Mouse (Mus musculus): ENCODE measurements around the gene Rapgef1. TPM values are rescaled to one million over a fixed set of nuclear protein-coding genes. Genes with fewer than 3 reads are reported as not detected.
"Not testable (repeated sequence)": the region's sequence is repeated elsewhere in the genome, so short reads cannot be mapped to it uniquely, and the experiment has no call there.

Rapgef1 gene
- total RNA-seq, 1 experiment: 48.5 TPM

- no peaks in the 10 kb centered on the region for H3K9me3 ChIP-seq (ENCODE audit: control insufficient read depth, insufficient read depth, low read depth, low read length)
- H3K9ac ChIP-seq (ENCODE audit: insufficient read depth, low read depth, low read length, poor library complexity, severe bottlenecking): no peak overlapping the region
- H3K4me3 ChIP-seq (ENCODE audit: insufficient read depth in 1 of 2, low read depth in 1 of 2, low read length in 2 of 2, poor library complexity in 1 of 2, severe bottlenecking in 1 of 2): no peak overlapping the region
- TF ChIP-seq MAFK (IDR thresholded peaks at IDR 0.05; ENCODE audit: insufficient read depth, low read depth, low read length): no peak
- no peak for TF ChIP-seq CHD2 (IDR thresholded peaks at IDR 0.05; ENCODE audit: low read depth, low read length)
- no peak for TF ChIP-seq ZC3H11A (IDR thresholded peaks at IDR 0.05; ENCODE audit: borderline replicate concordance, low read depth, low read length)
- TF ChIP-seq HCFC1 (IDR thresholded peaks at IDR 0.05; ENCODE audit: borderline replicate concordance, insufficient read depth, low read length): no peak
- no peak for TF ChIP-seq ZNF384 (IDR thresholded peaks at IDR 0.05; ENCODE audit: low read depth, low read length)
- in situ Hi-C loops (cut with MboI; ENCODE audit: low sequenced_read_pairs in 2 of 2, unreplicated experiment in 2 of 2): no loop called here
- peak overlapping the region; percentile 93 for H3K27ac ChIP-seq (ENCODE audit: insufficient read depth, low read depth, low read length, poor library complexity, severe bottlenecking)
- no peaks in the 10 kb centered on the region; the same call in 1 of the 2 replicates for H3K36me3 ChIP-seq (ENCODE audit: control insufficient read depth, insufficient read depth, low read length, poor library complexity, severe bottlenecking)
- H3K4me1 ChIP-seq (ENCODE audit: control insufficient read depth in 2 of 2, insufficient read depth in 2 of 2, low read length in 2 of 2, poor library complexity in 1 of 2): peaks cover 38 to 59% of the 10 kb centered on the region in 2 experiments
- DNase-seq (ENCODE audit: low read depth, low spot score): no peak
Measured at GRCm38 (mm10) chr2:29631020-29631419, 11.5 kb downstream of the Rapgef1 start.

GRCm38 (mm10) chr2:29631564-29632167 is 12.1 kb downstream of the Rapgef1 start:
- DNase-seq (ENCODE audit: low read depth, low spot score); in situ Hi-C loops (cut with MboI; ENCODE audit: low sequenced_read_pairs in 2 of 2, unreplicated experiment in 2 of 2); H3K9me3 ChIP-seq (ENCODE audit: control insufficient read depth, insufficient read depth, low read depth, low read length): not testable (repeated sequence)

GRCm38 (mm10) chr2:29632168-29632662 is 12.7 kb downstream of the Rapgef1 start:
- no peak for DNase-seq (ENCODE audit: low read depth, low spot score)
- Histone ChIP-seq H3K9me3 (ENCODE audit: control insufficient read depth, insufficient read depth, low read depth, low read length) (no peaks in the 10 kb centered on the region), H3K9ac (ENCODE audit: insufficient read depth, low read depth, low read length, poor library complexity, severe bottlenecking) (no peak overlapping the region), H3K36me3 (ENCODE audit: control insufficient read depth, insufficient read depth, low read length, poor library complexity, severe bottlenecking) (no peaks in the 10 kb centered on the region; the same call in 1 of the 2 replicates), H3K4me3 (ENCODE audit: insufficient read depth in 1 of 2, low read depth in 1 of 2, low read length in 2 of 2, poor library complexity in 1 of 2, severe bottlenecking in 1 of 2) (peak overlapping the region in 1 of 2 experiments; percentile 25; a peak in 2 of 4 replicates), H3K4me1 (ENCODE audit: control insufficient read depth in 2 of 2, insufficient read depth in 2 of 2, low read length in 2 of 2, poor library complexity in 1 of 2) (peaks cover 41 to 61% of the 10 kb centered on the region in 2 experiments), H3K27ac (ENCODE audit: insufficient read depth, low read depth, low read length, poor library complexity, severe bottlenecking) (peak overlapping the region; percentile 80)
- TF ChIP-seq HCFC1 (IDR thresholded peaks at IDR 0.05; ENCODE audit: borderline replicate concordance, insufficient read depth, low read length) (no peak), ZC3H11A (IDR thresholded peaks at IDR 0.05; ENCODE audit: borderline replicate concordance, low read depth, low read length) (no peak), ZNF384 (IDR thresholded peaks at IDR 0.05; ENCODE audit: low read depth, low read length) (no peak), MAFK (IDR thresholded peaks at IDR 0.05; ENCODE audit: insufficient read depth, low read depth, low read length) (no peak), CHD2 (IDR thresholded peaks at IDR 0.05; ENCODE audit: low read depth, low read length) (no peak)
- in situ Hi-C loops (cut with MboI; ENCODE audit: low sequenced_read_pairs in 2 of 2, unreplicated experiment in 2 of 2): no loop called here

More at GRCm38 (mm10) chr2:29631564-29632167, 12.1 kb downstream of the Rapgef1 start:
- Histone ChIP-seq H3K27ac (ENCODE audit: insufficient read depth, low read depth, low read length, poor library complexity, severe bottlenecking) (peak overlapping the region; percentile 93), H3K4me1 (ENCODE audit: control insufficient read depth in 2 of 2, insufficient read depth in 2 of 2, low read length in 2 of 2, poor library complexity in 1 of 2) (peaks cover 41 to 64% of the 10 kb centered on the region in 2 experiments), H3K4me3 (ENCODE audit: insufficient read depth in 1 of 2, low read depth in 1 of 2, low read length in 2 of 2, poor library complexity in 1 of 2, severe bottlenecking in 1 of 2) (peak overlapping the region; percentile 14 to 25; a peak in 2 of 4 replicates)
- not testable (repeated sequence) for H3K36me3 ChIP-seq (ENCODE audit: control insufficient read depth, insufficient read depth, low read length, poor library complexity, severe bottlenecking); H3K9ac ChIP-seq (ENCODE audit: insufficient read depth, low read depth, low read length, poor library complexity, severe bottlenecking)

GRCm38 (mm10) chr2:29633101-29633554 is 13.6 kb downstream of the Rapgef1 start:
- in situ Hi-C loops (cut with MboI; ENCODE audit: low sequenced_read_pairs in 2 of 2, unreplicated experiment in 2 of 2): no loop called here
- peak overlapping the region; percentile 17; the same call in 1 of the 2 replicates for H3K27ac ChIP-seq (ENCODE audit: insufficient read depth, low read depth, low read length, poor library complexity, severe bottlenecking)
- no peaks in the 10 kb centered on the region; the same call in 1 of the 2 replicates for H3K36me3 ChIP-seq (ENCODE audit: control insufficient read depth, insufficient read depth, low read length, poor library complexity, severe bottlenecking)
- H3K9me3 ChIP-seq (ENCODE audit: control insufficient read depth, insufficient read depth, low read depth, low read length): no peaks in the 10 kb centered on the region
- peaks cover 36 to 61% of the 10 kb centered on the region in 2 experiments for H3K4me1 ChIP-seq (ENCODE audit: control insufficient read depth in 2 of 2, insufficient read depth in 2 of 2, low read length in 2 of 2, poor library complexity in 1 of 2)
- DNase-seq (ENCODE audit: low read depth, low spot score): no peak
- peak overlapping the region; percentile 36; the same call in 1 of the 2 replicates for H3K9ac ChIP-seq (ENCODE audit: insufficient read depth, low read depth, low read length, poor library complexity, severe bottlenecking)
- H3K4me3 ChIP-seq (ENCODE audit: insufficient read depth in 1 of 2, low read depth in 1 of 2, low read length in 2 of 2, poor library complexity in 1 of 2, severe bottlenecking in 1 of 2): no peak overlapping the region
- TF ChIP-seq ZNF384 (IDR thresholded peaks at IDR 0.05; ENCODE audit: low read depth, low read length) (no peak), CHD2 (IDR thresholded peaks at IDR 0.05; ENCODE audit: low read depth, low read length) (no peak), ZC3H11A (IDR thresholded peaks at IDR 0.05; ENCODE audit: borderline replicate concordance, low read depth, low read length) (no peak), MAFK (IDR thresholded peaks at IDR 0.05; ENCODE audit: insufficient read depth, low read depth, low read length) (no peak)

Data from ES-E14 (cell line).